Mouse (Mus musculus): ENCODE data around the gene Spen. TPM values are rescaled to one million over a fixed set of nuclear protein-coding genes. Genes with fewer than 3 reads are reported as not detected.

Spen gene
- total RNA-seq, 2 experiments from 2014 or later: 56.8 to 59.9 TPM

DNA sequence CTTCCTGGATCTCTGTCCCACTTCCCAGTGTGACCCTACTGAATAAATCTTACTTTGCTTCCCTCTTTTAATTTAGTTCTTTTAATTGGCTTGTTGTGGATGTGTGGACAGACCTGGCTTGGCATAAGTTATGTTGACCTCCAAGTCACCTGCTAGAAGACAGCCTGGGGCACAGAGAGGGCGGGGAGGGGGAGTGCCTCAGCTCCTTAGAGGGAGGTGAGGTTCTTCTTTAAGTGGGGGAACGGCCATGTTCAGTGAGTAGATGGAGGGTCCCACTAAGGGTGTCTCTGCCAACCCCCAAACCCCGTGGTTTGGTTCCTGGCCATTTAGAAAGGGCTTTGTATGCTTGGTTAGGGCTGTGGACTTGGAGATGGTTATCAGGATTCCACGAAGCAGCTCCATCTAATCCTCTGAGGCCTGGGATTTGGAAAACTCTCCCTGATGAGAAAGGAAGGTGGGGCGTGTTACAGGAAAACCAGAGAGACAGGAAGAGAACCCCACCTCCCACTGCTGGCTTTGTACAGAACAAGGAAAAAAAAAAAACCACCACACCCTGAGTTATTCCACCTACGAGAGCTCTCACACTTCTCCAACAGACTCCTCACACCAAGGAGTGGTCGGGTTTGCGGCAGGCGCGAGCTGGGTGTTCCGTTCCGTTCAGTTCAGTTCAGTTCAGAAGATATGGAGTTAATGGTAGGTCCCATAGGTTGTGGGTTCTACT lies 99.2 kb downstream of the Spen start:
- intact Hi-C loops (cut with DNase I): no loop called here

GRCm38 (mm10) chr4:141435974-141436373 lies 102.4 kb downstream of the Spen start, which contains the start of gene Srarp:
TSS of gene Srarp (minus strand) at chr4:141436105.
- intact Hi-C loops (cut with DNase I): no loop called here
- DNase-seq (ENCODE audit: extremely low spot score in 1 of 2, low spot score in 2 of 2): no peak

More for the DNA sequence above, 99.2 kb downstream of the Spen start:
- DNase-seq (ENCODE audit: extremely low spot score in 1 of 2, low spot score in 2 of 2): no peak

- DNase-seq (ENCODE audit: extremely low spot score in 1 of 2, low spot score in 2 of 2): no peak
- intact Hi-C loops (cut with DNase I): no loop called here
These were observed 105.2 kb downstream of the Spen start for GRCm38 (mm10) chr4:141433191-141433590.

- intact Hi-C loops (cut with DNase I): no loop called here
- no peak for DNase-seq (ENCODE audit: extremely low spot score in 1 of 2, low spot score in 2 of 2)
These were observed 105.7 kb downstream of the Spen start for GRCm38 (mm10) chr4:141432666-141433065.

- intact Hi-C loops (cut with DNase I): no loop called here
- DNase-seq (ENCODE audit: extremely low spot score in 1 of 2, low spot score in 2 of 2): peak in 1 of 2 experiments; percentile 63
These were observed 107.4 kb downstream of the Spen start for GRCm38 (mm10) chr4:141430997-141431396.

DNA sequence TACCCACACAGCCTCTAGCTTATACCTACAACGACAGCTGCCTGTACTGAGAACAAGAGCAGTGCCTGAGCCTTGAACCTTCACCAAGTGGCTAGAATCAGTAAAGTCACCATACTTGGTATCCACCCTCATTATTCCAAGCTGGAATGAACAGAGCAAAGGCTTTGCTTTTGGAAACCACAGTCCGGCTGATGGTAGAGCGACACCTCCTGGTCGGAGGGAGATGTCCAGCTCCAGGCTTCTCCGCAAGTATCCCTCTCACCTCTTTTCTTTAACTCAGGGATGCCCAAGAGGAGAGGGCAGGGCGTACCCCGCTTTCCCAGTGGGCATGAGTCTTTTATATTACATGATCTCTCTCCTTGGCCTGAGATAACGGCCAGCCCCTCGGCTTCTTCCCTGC lies 108.5 kb downstream of the Spen start:
- intact Hi-C loops (cut with DNase I): loop anchor here (5.0 kb wide), 1 partner anchor 132 kb away; no protein-coding TSS in a partner anchor
- no peak for DNase-seq (ENCODE audit: extremely low spot score in 1 of 2, low spot score in 2 of 2)

DNA sequence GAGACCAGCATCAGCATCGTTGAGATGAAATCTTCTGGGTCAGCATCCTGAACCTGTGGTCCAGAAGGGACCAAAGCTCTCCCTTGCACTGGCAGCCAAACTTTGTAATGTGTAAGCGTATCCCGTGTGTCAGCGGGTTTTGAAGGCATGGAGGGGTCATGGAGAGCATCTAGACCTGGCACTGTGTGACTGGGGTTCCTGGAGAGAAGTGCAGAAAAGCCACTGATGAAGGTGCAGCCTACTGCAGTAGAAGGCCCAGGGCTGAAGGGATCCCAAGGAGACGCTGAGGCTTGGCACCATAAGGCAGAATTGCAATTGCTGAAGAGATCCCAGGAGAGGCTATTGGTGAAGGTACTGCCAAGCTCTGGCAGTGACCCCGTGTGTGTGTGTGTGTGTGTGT lies 109.0 kb downstream of the Spen start:
- no peak for DNase-seq (ENCODE audit: extremely low spot score in 1 of 2, low spot score in 2 of 2)
- intact Hi-C loops (cut with DNase I): loop anchor here (5.0 kb wide), 1 partner anchor 133 kb away; no protein-coding TSS in a partner anchor

- no peak for DNase-seq (ENCODE audit: extremely low spot score in 1 of 2, low spot score in 2 of 2)
- intact Hi-C loops (cut with DNase I): loop anchor here (5.0 kb wide), 1 partner anchor 134 kb away; no protein-coding TSS in a partner anchor
These were observed 110.5 kb downstream of the Spen start for GRCm38 (mm10) chr4:141427921-141428320.

GRCm38 (mm10) chr4:141426796-141427745 lies 111.3 kb downstream of the Spen start:
- DNase-seq (ENCODE audit: extremely low spot score in 1 of 2, low spot score in 2 of 2): no peak
- intact Hi-C loops (cut with DNase I): loop anchor here (5.0 kb wide), 1 partner anchor 135 kb away; no protein-coding TSS in a partner anchor

GRCm38 (mm10) chr4:141425484-141426479 lies 112.6 kb downstream of the Spen start:
- intact Hi-C loops (cut with DNase I): loop anchor here (5.0 kb wide), 1 partner anchor 137 kb away; no protein-coding TSS in a partner anchor
- peak; percentile 74 for DNase-seq (ENCODE audit: extremely low spot score in 1 of 2, low spot score in 2 of 2)

DNA sequence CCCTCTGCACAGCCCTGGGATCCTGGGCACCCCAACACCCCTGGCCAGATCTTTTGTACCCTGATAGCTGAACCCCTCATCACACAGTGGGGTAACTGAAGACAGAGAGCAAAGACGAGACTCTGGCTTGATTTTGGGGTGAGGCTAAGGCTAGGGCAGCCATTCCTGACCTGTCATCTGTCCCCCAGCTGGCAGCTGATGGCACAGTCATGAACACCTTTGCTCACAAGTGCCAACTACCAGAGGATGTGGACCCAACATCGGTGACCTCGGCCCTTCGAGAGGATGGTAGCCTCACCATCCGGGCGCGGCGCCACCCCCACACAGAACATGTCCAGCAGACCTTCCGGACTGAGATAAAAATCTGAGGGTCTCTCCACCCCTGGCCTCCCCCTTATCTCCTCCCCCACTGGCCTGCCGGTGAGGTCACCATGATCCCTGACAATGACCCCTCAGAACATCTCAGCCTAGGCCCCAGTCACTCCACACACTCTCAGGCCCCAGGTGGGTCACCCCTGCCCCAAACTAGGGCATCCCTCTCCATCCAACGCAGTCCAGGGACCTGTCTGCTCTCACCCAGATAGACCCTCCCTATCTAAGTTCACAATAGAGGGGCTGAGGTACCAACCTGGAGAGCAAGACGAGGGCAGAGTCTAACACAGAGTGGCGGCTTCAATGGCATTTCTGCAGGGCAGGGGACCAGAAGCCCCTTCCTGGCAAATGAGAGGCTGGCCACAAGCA lies 114.5 kb downstream of the Spen start:
- intact Hi-C loops (cut with DNase I): no loop called here
- DNase-seq (ENCODE audit: extremely low spot score in 1 of 2, low spot score in 2 of 2): no peak

DNA sequence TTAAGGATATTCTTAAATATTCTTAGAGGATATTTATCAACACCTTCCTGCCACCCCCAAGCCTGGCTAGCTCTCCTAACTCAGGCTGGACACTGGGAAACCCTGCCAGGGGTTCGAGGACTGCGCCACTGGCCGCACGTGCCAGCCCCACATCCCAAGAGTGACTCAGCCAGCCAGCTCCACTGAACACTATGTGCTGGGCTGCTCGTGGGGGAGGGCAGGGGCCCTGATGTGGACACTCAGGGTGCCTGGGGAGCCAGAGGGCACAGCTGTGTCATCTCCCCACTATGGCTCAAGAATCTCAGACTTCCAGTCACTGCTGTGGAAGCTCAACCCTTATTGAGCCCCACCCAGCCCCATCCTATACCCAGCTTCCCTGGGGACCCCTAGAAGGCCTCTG lies 115.1 kb downstream of the Spen start:
- intact Hi-C loops (cut with DNase I): no loop called here
- DNase-seq (ENCODE audit: extremely low spot score in 1 of 2, low spot score in 2 of 2): no peak

GRCm38 (mm10) chr4:141422841-141423240 lies 115.6 kb downstream of the Spen start:
- no peak for DNase-seq (ENCODE audit: extremely low spot score in 1 of 2, low spot score in 2 of 2)
- intact Hi-C loops (cut with DNase I): no loop called here

- DNase-seq (ENCODE audit: extremely low spot score in 1 of 2, low spot score in 2 of 2): peak in 1 of 2 experiments; percentile 59
These were observed 117.0 kb downstream of the Spen start for GRCm38 (mm10) chr4:141421423-141421822.

DNA sequence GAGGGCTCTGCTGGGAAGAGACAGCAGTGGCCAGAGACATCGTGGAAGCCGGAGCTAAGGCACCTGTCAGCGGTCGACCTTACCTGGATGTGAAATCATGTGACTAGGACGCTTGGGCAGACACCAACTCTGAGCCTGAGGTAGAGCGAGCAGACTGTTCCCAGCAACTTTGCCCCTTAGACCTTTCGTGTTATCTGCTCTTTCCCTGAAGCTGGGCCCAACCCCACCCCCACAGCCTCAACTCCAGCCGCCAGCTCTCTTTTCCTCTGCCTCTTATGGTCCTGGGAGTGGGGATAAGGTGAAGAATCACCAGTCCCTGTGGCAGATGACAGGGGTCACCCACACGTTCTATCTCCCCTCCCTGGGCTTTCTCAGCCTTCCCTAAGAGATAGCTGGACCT lies 117.5 kb downstream of the Spen start:
- intact Hi-C loops (cut with DNase I): no loop called here

More at GRCm38 (mm10) chr4:141421423-141421822, 117.0 kb downstream of the Spen start:
- intact Hi-C loops (cut with DNase I): no loop called here

GRCm38 (mm10) chr4:141420192-141420829 lies 118.1 kb downstream of the Spen start, which contains the start of gene Hspb7:
TSS of gene Hspb7 (plus strand) at chr4:141420779.
- intact Hi-C loops (cut with DNase I): no loop called here
- DNase-seq (ENCODE audit: extremely low spot score in 1 of 2, low spot score in 2 of 2): no peak

More for the DNA sequence above, 117.5 kb downstream of the Spen start:
- no peak for DNase-seq (ENCODE audit: extremely low spot score in 1 of 2, low spot score in 2 of 2)

Measured in left cerebral cortex, postnatal 10 days (tissue).